Mouse (Mus musculus) CH12.LX (cell line): ENCODE results near the gene Cnn3. TPM values are rescaled to one million over a fixed set of nuclear protein-coding genes. Genes with fewer than 3 reads are reported as not detected.

Experiments
- DNase-seq: peaks from one replicate; pipeline ENCODE4 v3.0.0-alpha.2; 2013; ENCODE audit errors: extremely low read depth
- H3K27ac ChIP-seq: 2 replicates; pipeline ENCODE4 v1.5.1; 2012; ENCODE audit warnings: low read depth, mild to moderate bottlenecking, control low read depth, moderate library complexity; ENCODE audit not compliant: insufficient read depth
- H3K27me3 ChIP-seq: replicated peaks from 2 replicates; pipeline ENCODE3; 2012; ENCODE audit warnings: inconsistent platforms
- H3K36me3 ChIP-seq, 2 experiments: replicated peaks in 1 of 2; 2 replicates each; pipeline versions ENCODE3 to v1.6.1; 2012; ENCODE audit warnings: inconsistent platforms in 1 of 2, low read length in 1 of 2, mild to moderate bottlenecking in 1 of 2, mixed read lengths in 1 of 2, moderate library complexity in 1 of 2; ENCODE audit not compliant: control insufficient read depth in 1 of 2, insufficient read depth in 1 of 2
- H3K4me1 ChIP-seq, 2 experiments: 2 replicates each; pipeline ENCODE4 v1.6.1; 2012; ENCODE audit warnings: inconsistent platforms in 1 of 2, moderate library complexity in 1 of 2; ENCODE audit not compliant: insufficient read depth in 2 of 2, control insufficient read depth in 1 of 2
- H3K4me2 ChIP-seq: 2 replicates; pipeline ENCODE4 v1.6.1; 2012; ENCODE audit warnings: low read depth, mild to moderate bottlenecking, control low read depth; ENCODE audit not compliant: poor library complexity, insufficient read depth, severe bottlenecking
- H3K4me3 ChIP-seq, 3 experiments: fragments of 150-350 bp in 1 of 3; sonication (generic) in 1 of 3; replicated peaks in 1 of 3; 2 replicates each; pipeline versions ENCODE3 to v1.5.1; 2011 to 2012; ENCODE audit warnings: low read depth in 2 of 3, low read length in 2 of 3, mild to moderate bottlenecking in 2 of 3, moderate library complexity in 2 of 3, control low read depth in 1 of 3, improper control_type of control experiment in 1 of 3, inconsistent platforms in 1 of 3, mixed read lengths in 1 of 3; ENCODE audit not compliant: poor library complexity in 1 of 3
- H3K79me2 ChIP-seq: replicated peaks from 2 replicates; pipeline ENCODE4 v1.6.1; 2012; ENCODE audit warnings: mild to moderate bottlenecking, moderate library complexity; ENCODE audit not compliant: control insufficient read depth, poor library complexity, insufficient read depth, severe bottlenecking; ENCODE audit errors: extremely low read depth
- H3K9ac ChIP-seq: 2 replicates; pipeline ENCODE4 v1.6.1; 2012; ENCODE audit warnings: low read depth, mild to moderate bottlenecking, control low read depth, moderate library complexity; ENCODE audit not compliant: insufficient read depth
- H3K9me3 ChIP-seq: replicated peaks from 2 replicates; pipeline ENCODE3; 2012; ENCODE audit warnings: low read length, inconsistent platforms, mixed read lengths
- BHLHE40 ChIP-seq: IDR thresholded peaks from 2 replicates; pipeline ENCODE4 v1.6.1; 2011; ENCODE audit warnings: mild to moderate bottlenecking, low read depth, low read length, improper control_type of control experiment
- CHD1 ChIP-seq: IDR thresholded peaks from 2 replicates; pipeline ENCODE4 v1.6.1; 2012; ENCODE audit warnings: low read depth, low read length, improper control_type of control experiment, inconsistent platforms
- CTCF ChIP-seq, 2 experiments: IDR thresholded peaks in 1 of 2; conservative IDR thresholded peaks in 1 of 2; 2 replicates each; pipeline ENCODE4 v1.5.1; 2011 to 2012; ENCODE audit warnings: low read depth in 2 of 2, low read length in 2 of 2, improper control_type of control experiment in 1 of 2, inconsistent platforms in 1 of 2, mild to moderate bottlenecking in 1 of 2, moderate library complexity in 1 of 2
- ELF1 ChIP-seq: IDR thresholded peaks from 2 replicates; pipeline ENCODE4 v1.6.1; 2014; ENCODE audit warnings: low read depth, mild to moderate bottlenecking, inconsistent platforms, low read length, improper control_type of control experiment
- KAT2A ChIP-seq: IDR thresholded peaks from 2 replicates; pipeline ENCODE4 v1.6.1; 2012; ENCODE audit warnings: low read length, improper control_type of control experiment, inconsistent platforms; ENCODE audit not compliant: insufficient replicate concordance
- MAFK ChIP-seq: IDR thresholded peaks from 2 replicates; pipeline ENCODE4 v1.6.1; 2011; ENCODE audit warnings: low read length, improper control_type of control experiment; ENCODE audit not compliant: insufficient replicate concordance
- MAZ ChIP-seq: IDR thresholded peaks from 2 replicates; pipeline ENCODE4 v1.6.1; 2012; ENCODE audit warnings: low read depth, mild to moderate bottlenecking, inconsistent platforms, low read length, improper control_type of control experiment, moderate library complexity
- MXI1 ChIP-seq: IDR thresholded peaks from 2 replicates; pipeline ENCODE4 v1.6.1; 2011; ENCODE audit warnings: mild to moderate bottlenecking, low read depth, low read length, improper control_type of control experiment
- MYC ChIP-seq: IDR thresholded peaks from 2 replicates; pipeline ENCODE4 v1.6.1; 2011; ENCODE audit warnings: low read depth, mild to moderate bottlenecking, improper control_type of control experiment, low read length
- PAX5 ChIP-seq: IDR thresholded peaks from 2 replicates; pipeline ENCODE4 v1.6.1; 2012; ENCODE audit warnings: low read length, inconsistent platforms, mixed read lengths
- RAD21 ChIP-seq: IDR thresholded peaks from 2 replicates; pipeline ENCODE4 v1.6.1; 2011; ENCODE audit warnings: low read depth, mild to moderate bottlenecking, low read length, improper control_type of control experiment, moderate library complexity
- SIN3A ChIP-seq: IDR thresholded peaks from 2 replicates; pipeline ENCODE4 v1.6.1; 2012; ENCODE audit warnings: low read length, improper control_type of control experiment, inconsistent platforms
- SMC3 ChIP-seq: IDR thresholded peaks from 2 replicates; pipeline ENCODE4 v1.6.1; 2011; ENCODE audit warnings: low read depth, low read length, improper control_type of control experiment
- TBP ChIP-seq: conservative IDR thresholded peaks from 2 replicates; pipeline ENCODE4 v1.6.1; 2011; ENCODE audit warnings: low read depth, low read length, improper control_type of control experiment
- UBTF ChIP-seq: IDR thresholded peaks from 2 replicates; pipeline ENCODE4 v1.6.1; 2012; ENCODE audit warnings: low read depth, mild to moderate bottlenecking, inconsistent platforms, low read length, improper control_type of control experiment, moderate library complexity
- USF1 ChIP-seq: IDR thresholded peaks from 2 replicates; pipeline ENCODE4 v1.6.1; 2014; ENCODE audit warnings: low read depth, mild to moderate bottlenecking, inconsistent platforms, low read length, improper control_type of control experiment
- ZC3H11A ChIP-seq: IDR thresholded peaks from 2 replicates; pipeline ENCODE4 v1.6.1; 2012; ENCODE audit warnings: low read depth, mild to moderate bottlenecking, inconsistent platforms, low read length, improper control_type of control experiment
- ZNF384 ChIP-seq: IDR thresholded peaks from 2 replicates; pipeline ENCODE4 v1.6.1; 2012; ENCODE audit warnings: low read depth, low read length, improper control_type of control experiment, inconsistent platforms
- dilution Hi-C: fragments of 300-500 bp; cut with MboI; formaldehyde crosslinking; loops from 2 replicates; pipeline ENCODE4 v1.14.3; 2020; ENCODE audit warnings: low sequenced_read_pairs; ENCODE audit not compliant: extremely low pct_unique_long_range_greater_than_20kb, extremely low pct_ligation_motif_present
- in situ Hi-C: fragments of 300-500 bp; cut with MboI; formaldehyde crosslinking; loops from 3 replicates; pipeline ENCODE4 v1.14.3; 2019; ENCODE audit warnings: low sequenced_read_pairs, low pct_ligation_motif_present, low pct_unique_long_range_greater_than_20kb, mixed read lengths
- polyA plus RNA-seq: library from polyadenylated mRNA; unstranded; fragments of >175 nt; gene quantifications from 2 replicates; pipeline ENCODE4 v1.2.1, GENCODE M21; 2012; ENCODE audit warnings: low read depth; ENCODE audit not compliant: insufficient read length
- total RNA-seq, 2 experiments: library from RNA; depleted of rRNA; stranded (reverse); fragments of 300-350 nt in 1 of 2; fragments of >200 nt in 1 of 2; gene quantifications; 2 replicates each; pipeline ENCODE4 v1.2.3; 2012 to 2014

Cnn3 gene
- total and polyA plus RNA-seq, 3 experiments: 12.5 to 58.5 (median 46.4) TPM

DNA sequence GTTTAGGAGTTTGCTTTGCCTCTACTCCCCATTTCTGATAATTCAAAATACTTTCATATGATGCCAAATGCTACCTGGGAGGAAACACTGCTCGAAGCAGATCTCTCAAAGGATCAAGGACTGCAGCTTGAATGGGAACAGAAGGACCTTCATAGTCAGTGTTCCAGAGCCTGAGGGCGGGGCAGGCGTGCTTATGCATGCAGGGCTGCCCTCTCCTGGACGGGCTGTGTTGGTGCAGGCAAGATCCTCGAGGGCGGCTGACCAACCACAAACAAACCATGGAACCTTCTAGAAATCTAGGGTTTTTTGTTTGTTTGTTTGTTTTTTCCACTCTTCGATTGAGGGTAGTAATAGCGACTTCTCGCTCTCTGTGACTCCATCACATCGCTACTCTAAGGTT, 73.9 kb downstream of the Cnn3 start:
- Histone ChIP-seq H3K4me3 (no peak overlapping the region), H3K36me3 (no peaks in the 10 kb centered on the region), H3K27me3 (no peaks in the 10 kb centered on the region), H3K27ac (no peak overlapping the region), H3K4me1 (0 out of 4 replicates have a peak, but pooled peaks cover 0 to 3% of the 10 kb centered on the region in 2 experiments), H3K9me3 (peaks cover 3% of the 10 kb centered on the region), H3K9ac (no peak overlapping the region), H3K79me2 (no peaks in the 10 kb centered on the region), H3K4me2 (no peak overlapping the region)
- TF ChIP-seq MAZ (peak; percentile 80; the same call in 1 of the 2 replicates), USF1 (no peak), CHD1 (no peak), UBTF (no peak), RAD21 (peak; percentile 92), KAT2A (no peak), PAX5 (no peak), MYC (0 out of 2 replicates have a peak, but pooled peaks have one; percentile 16), ELF1 (no peak), MXI1 (no peak), MAFK (no peak), ZC3H11A (peak; percentile 91), BHLHE40 (no peak), CTCF (conservative IDR thresholded peaks at IDR 0.05 in 1 of 2, IDR thresholded peaks at IDR 0.05 in 1 of 2; ENCODE audit: low read depth in 2 of 2, low read length in 2 of 2) (peak; percentile 55 to 95), TBP (no peak), SMC3 (peak; percentile 97), ZNF384 (no peak)
- in situ Hi-C loops: loop anchor here (5.0 kb wide), 1 partner anchor 193 kb away; no protein-coding TSS in a partner anchor
- dilution Hi-C loops: no loop called here
- DNase-seq: peak; percentile 54

DNA sequence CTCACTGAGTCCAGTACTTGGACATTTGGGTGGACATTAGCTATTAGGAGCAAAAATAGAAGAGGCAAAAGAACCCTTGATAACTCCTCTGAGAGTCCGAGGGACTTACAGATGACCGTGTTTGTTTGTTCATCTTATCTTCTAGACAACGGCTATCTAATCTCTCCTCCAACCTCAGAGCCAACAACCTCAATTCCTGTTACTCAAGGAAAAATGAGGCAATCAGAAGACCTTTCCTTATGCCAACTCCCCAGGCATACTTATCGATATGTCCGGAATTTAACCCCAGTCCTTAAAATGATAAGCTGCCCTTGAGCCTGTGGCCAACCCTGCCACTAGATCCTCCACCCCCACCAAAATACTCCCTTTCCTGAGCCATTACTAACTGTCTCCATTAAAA, 74.4 kb downstream of the Cnn3 start:
- H3K9me3 ChIP-seq: no peaks in the 10 kb centered on the region
- no peak overlapping the region for H3K27ac ChIP-seq
- dilution Hi-C loops: no loop called here
- no peaks in the 10 kb centered on the region for H3K27me3 ChIP-seq
- in situ Hi-C loops: loop anchor here (5.0 kb wide), 1 partner anchor 193 kb away; no protein-coding TSS in a partner anchor
- H3K36me3 ChIP-seq: no peaks in the 10 kb centered on the region
- 0 out of 4 replicates have a peak, but pooled peaks cover 0 to 3% of the 10 kb centered on the region in 2 experiments for H3K4me1 ChIP-seq
- no peak for TF ChIP-seq BHLHE40
- no peak for TF ChIP-seq SIN3A
- TF ChIP-seq CHD1: no peak
- TF ChIP-seq, all 38 proteins: peak for 0
- Histone ChIP-seq H3K9ac (no peak overlapping the region), H3K79me2 (no peaks in the 10 kb centered on the region), H3K4me2 (no peak overlapping the region), H3K4me3 (no peak overlapping the region)
- DNase-seq: no peak
